Mouse (Mus musculus) liver, embryonic 11.5 days (tissue): ENCODE measurements at regions not wholly inside any gene's neighbourhood (a gene's known extent, or its start where the extent isn't known, plus 50 kb on each side); places are given as distances from the start of the nearest gene placed in this dataset.

Experiments
- ATAC-seq: fragments of 200-750 bp; cut with Nextera tagmentation; replicated peaks from 2 replicates; pipeline ENCODE4 v1.8.0; 2017; ENCODE audit warnings: moderate number of reproducible peaks, mild to moderate bottlenecking, moderate TSS enrichment, moderate library complexity; ENCODE audit not compliant: low FRiP score
- DNase-seq: peaks from one replicate; pipeline ENCODE4 v3.0.0-alpha.2; 2017; ENCODE audit warnings: low spot score
- H3K27ac ChIP-seq: fragments of 300-500 bp; sonication (generic); 2 replicates; pipeline ENCODE4 v1.5.1; 2014; ENCODE audit warnings: mild to moderate bottlenecking, low read depth, low read length, control low read depth
- H3K27me3 ChIP-seq: fragments of 300-500 bp; sonication (generic); replicated peaks from 2 replicates; pipeline ENCODE4 v1.6.1; 2014; ENCODE audit warnings: low read length, mixed read lengths; ENCODE audit not compliant: control insufficient read depth, insufficient read depth
- H3K36me3 ChIP-seq: fragments of 300-500 bp; sonication (generic); 2 replicates; pipeline ENCODE4 v1.6.1; 2014; ENCODE audit warnings: mild to moderate bottlenecking, low read length, moderate library complexity, mixed read lengths; ENCODE audit not compliant: control insufficient read depth, insufficient read depth
- H3K4me1 ChIP-seq: fragments of 300-500 bp; sonication (generic); replicated peaks from 2 replicates; pipeline ENCODE4 v1.6.1; 2014; ENCODE audit warnings: low read length, mixed read lengths; ENCODE audit not compliant: control insufficient read depth, insufficient read depth
- H3K4me2 ChIP-seq: fragments of 300-500 bp; sonication (generic); 2 replicates; pipeline ENCODE4 v1.6.1; 2014; ENCODE audit warnings: mild to moderate bottlenecking, control low read depth, moderate library complexity
- H3K4me3 ChIP-seq: fragments of 300-500 bp; sonication (generic); 2 replicates; pipeline ENCODE4 v1.5.1; 2014; ENCODE audit warnings: low read depth, low read length, control low read depth
- H3K9ac ChIP-seq: fragments of 300-500 bp; sonication (generic); 2 replicates; pipeline ENCODE4 v1.6.1; 2014; ENCODE audit warnings: low read depth, low read length, control low read depth
- H3K9me3 ChIP-seq: fragments of 300-500 bp; sonication (generic); 2 replicates; pipeline ENCODE4 v1.6.1; 2016; ENCODE audit warnings: low read length, inconsistent platforms, mixed read lengths; ENCODE audit not compliant: control insufficient read depth
- WGBS: fragments of 180-500 bp; shearing (Covaris S2); extraction: QIAGEN DNeasy Blood & Tissue Kit; methylation state at CpG from one replicate; pipeline ENCODE4 v1.1.7; 2014; 5-methylcytosine and 5-hydroxymethylcytosine counted together

GRCm38 (mm10) chr2:50635896-50636295 is 339.3 kb upstream of the Mmadhc start:
- 82% methylated on average over 2 of the region's 2 CpGs for WGBS

DNA sequence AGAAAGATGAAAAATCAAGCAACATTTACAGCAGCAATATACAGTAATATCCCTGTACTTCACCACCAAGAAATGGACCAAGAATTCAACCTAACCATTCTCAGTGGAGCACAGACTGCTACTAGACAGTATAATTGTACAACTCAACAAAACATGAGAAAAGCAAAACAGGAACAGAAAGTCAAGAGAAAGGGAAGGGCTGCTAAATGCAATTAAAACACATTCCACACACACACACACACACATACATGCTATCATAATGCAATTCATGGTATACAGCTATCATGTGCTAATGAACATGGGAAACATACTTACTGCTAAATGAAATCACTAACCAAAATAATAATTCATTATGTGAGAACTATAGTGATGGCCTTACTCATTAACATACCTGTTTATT is 335.2 kb upstream of the Mmadhc start:
- no peak for DNase-seq
- H3K4me1 ChIP-seq: no peaks in the 10 kb centered on the region
- H3K4me2 ChIP-seq: no peak overlapping the region
- H3K27me3 ChIP-seq: no peaks in the 10 kb centered on the region
- no peaks in the 10 kb centered on the region for H3K9me3 ChIP-seq
- no peak overlapping the region for H3K4me3 ChIP-seq
- ATAC-seq: no peak
- H3K36me3 ChIP-seq: no peaks in the 10 kb centered on the region
- H3K27ac ChIP-seq: no peak overlapping the region
- no peak overlapping the region for H3K9ac ChIP-seq

More at GRCm38 (mm10) chr2:50635896-50636295, 339.3 kb upstream of the Mmadhc start:
- Histone ChIP-seq H3K4me1 (no peaks in the 10 kb centered on the region), H3K27ac (no peak overlapping the region), H3K4me2 (no peak overlapping the region), H3K36me3 (no peaks in the 10 kb centered on the region), H3K4me3 (no peak overlapping the region), H3K9me3 (no peaks in the 10 kb centered on the region), H3K9ac (no peak overlapping the region), H3K27me3 (no peaks in the 10 kb centered on the region)
- ATAC-seq (no peak), DNase-seq (no peak)

DNA sequence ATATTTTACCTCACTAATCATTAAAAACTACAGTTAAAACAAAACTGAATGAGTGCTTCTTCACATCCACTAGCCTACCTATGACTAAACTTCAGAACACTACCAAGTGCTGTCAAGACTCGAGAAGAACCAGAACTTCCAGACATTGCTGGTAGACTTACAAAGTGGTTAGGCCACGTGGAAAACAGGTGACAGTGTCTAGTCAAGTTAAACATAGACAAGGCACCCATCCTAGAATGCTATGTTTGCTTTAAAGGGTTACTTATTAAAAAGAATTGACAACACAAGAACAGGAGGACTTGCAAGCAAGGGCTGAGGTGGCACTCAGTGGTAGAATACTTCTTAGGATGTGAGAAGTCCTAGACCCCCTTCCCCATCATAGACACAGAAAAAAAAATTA is 330.9 kb upstream of the Mmadhc start:
- no peak overlapping the region for H3K9ac ChIP-seq
- H3K27me3 ChIP-seq: no peaks in the 10 kb centered on the region
- no peak overlapping the region for H3K4me2 ChIP-seq
- 0 out of 2 replicates have a peak, but pooled peaks cover 2% of the 10 kb centered on the region for H3K4me1 ChIP-seq
- no peak for DNase-seq
- no peaks in the 10 kb centered on the region for H3K9me3 ChIP-seq
- no peak overlapping the region for H3K4me3 ChIP-seq
- no peak for ATAC-seq
- 61% methylated on average over 2 of the region's 2 CpGs for WGBS
- no peak overlapping the region for H3K27ac ChIP-seq
- H3K36me3 ChIP-seq: no peaks in the 10 kb centered on the region

DNA sequence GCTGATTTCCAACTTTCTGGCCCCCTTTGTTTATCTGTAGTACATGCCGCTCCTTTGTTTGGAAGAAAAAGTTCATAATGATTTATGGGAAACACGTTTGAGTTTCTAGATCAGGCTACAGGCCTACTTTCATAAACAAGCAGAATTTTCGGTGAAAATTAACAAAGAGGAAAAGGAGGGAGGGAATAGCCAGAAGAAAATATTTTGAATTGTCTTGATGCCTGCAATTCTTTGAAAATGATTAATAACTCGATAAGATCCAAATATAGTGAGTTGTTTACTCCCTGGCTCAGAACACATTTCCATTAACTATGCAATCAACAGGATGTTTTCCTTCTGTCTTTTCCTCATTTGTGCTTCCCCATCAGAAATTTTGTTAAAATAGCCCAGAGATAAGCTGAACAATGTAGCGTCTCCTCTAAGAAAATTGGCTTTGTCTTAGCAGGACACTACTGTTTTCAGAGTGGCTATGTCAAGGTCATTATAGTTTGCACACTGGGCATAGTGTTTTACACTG is 328.7 kb upstream of the Mmadhc start:
- Histone ChIP-seq H3K4me3 (no peak overlapping the region), H3K9me3 (no peaks in the 10 kb centered on the region), H3K9ac (no peak overlapping the region), H3K4me2 (no peak overlapping the region), H3K27ac (no peak overlapping the region), H3K27me3 (no peaks in the 10 kb centered on the region), H3K4me1 (0 out of 2 replicates have a peak, but pooled peaks cover 2% of the 10 kb centered on the region), H3K36me3 (no peaks in the 10 kb centered on the region)
- WGBS: 61% methylated on average over 5 of the region's 5 CpGs
- DNase-seq (no peak), ATAC-seq (no peak)

GRCm38 (mm10) chr2:50609086-50609485 is 312.5 kb upstream of the Mmadhc start:
- Histone ChIP-seq H3K4me1 (no peaks in the 10 kb centered on the region), H3K9me3 (no peaks in the 10 kb centered on the region), H3K36me3 (no peaks in the 10 kb centered on the region), H3K4me3 (no peak overlapping the region), H3K9ac (no peak overlapping the region), H3K27ac (no peak overlapping the region), H3K27me3 (no peaks in the 10 kb centered on the region), H3K4me2 (no peak overlapping the region)
- ATAC-seq: no peak
- 50% methylated on average over 1 of the region's 1 CpGs for WGBS
- DNase-seq: no peak

- DNase-seq (no peak), ATAC-seq (no peak)
- Histone ChIP-seq H3K4me3 (no peak overlapping the region), H3K27me3 (no peaks in the 10 kb centered on the region), H3K9ac (no peak overlapping the region), H3K9me3 (no peaks in the 10 kb centered on the region), H3K27ac (no peak overlapping the region), H3K4me1 (no peaks in the 10 kb centered on the region), H3K36me3 (no peaks in the 10 kb centered on the region), H3K4me2 (no peak overlapping the region)
- WGBS: 58% methylated on average over 6 of the region's 6 CpGs
Observed at GRCm38 (mm10) chr2:50589195-50589594, 292.6 kb upstream of the Mmadhc start.

- Histone ChIP-seq H3K36me3 (no peaks in the 10 kb centered on the region), H3K9me3 (no peaks in the 10 kb centered on the region), H3K9ac (no peak overlapping the region), H3K4me3 (no peak overlapping the region), H3K27ac (no peak overlapping the region), H3K4me2 (no peak overlapping the region), H3K4me1 (no peaks in the 10 kb centered on the region), H3K27me3 (no peaks in the 10 kb centered on the region)
- DNase-seq (no peak), ATAC-seq (no peak)
- WGBS: 72% methylated on average over 6 of the region's 6 CpGs
Observed at GRCm38 (mm10) chr2:50588652-50589051, 292.1 kb upstream of the Mmadhc start.

DNA sequence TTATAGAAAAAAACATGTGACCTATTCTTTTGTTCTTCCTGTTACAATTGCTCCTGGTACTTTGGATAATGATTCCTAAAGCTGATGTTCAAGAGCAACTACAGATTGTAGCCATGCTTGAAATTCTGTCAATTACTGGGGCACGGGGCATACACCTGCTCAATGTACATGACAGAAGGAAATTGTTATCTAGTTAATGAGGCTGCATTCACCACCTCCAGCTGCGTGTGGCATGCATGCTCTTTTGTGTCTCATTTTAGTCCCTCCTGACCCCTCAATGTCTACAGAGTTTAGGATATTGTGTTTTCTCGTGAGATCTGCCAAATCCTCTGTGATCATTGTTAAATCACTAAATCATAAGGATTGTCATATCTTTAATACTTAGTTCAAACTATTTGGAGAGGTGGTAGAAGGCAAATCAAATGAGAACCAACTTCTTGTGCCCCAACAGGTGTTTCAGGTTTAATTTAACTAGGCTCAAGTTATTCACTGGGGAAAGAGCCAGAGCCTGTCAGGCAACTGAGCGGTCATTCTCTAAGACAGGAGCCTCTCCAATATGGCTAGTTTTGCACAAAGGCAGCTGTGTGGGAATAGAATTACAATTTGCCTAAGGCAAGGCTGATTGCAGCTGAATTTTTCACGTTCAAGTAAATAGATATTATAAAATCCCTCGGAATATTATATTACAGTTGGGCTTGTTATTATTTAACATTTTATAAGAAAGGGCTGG is 289.9 kb upstream of the Mmadhc start:
- Histone ChIP-seq H3K4me3 (no peak overlapping the region), H3K4me2 (no peak overlapping the region), H3K27me3 (no peaks in the 10 kb centered on the region), H3K4me1 (no peaks in the 10 kb centered on the region), H3K9me3 (no peaks in the 10 kb centered on the region), H3K27ac (no peak overlapping the region), H3K9ac (no peak overlapping the region), H3K36me3 (no peaks in the 10 kb centered on the region)
- ATAC-seq (no peak), DNase-seq (no peak)
- 71% methylated on average over 6 of the region's 6 CpGs for WGBS

DNA sequence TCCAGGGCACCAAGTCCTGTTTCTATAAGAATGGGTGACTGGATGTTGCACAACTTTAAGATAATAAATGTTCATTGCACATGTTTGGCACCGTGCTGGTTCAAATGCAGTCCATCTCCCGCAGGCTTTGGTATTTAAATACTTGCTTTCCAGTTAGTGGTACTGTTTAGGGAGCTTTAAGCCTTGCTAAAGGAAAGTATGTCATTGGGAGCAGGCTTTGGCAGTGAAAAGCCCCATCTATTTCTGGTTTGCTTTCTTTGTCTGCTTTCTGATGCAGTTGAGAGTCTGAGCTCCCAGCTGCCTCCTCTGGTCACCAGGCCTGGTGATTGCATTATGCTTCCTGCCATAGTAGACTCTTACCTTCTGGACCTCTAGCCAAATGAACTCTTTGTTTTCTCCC is 283.0 kb upstream of the Mmadhc start:
- H3K9me3 ChIP-seq: no peaks in the 10 kb centered on the region
- H3K27me3 ChIP-seq: no peaks in the 10 kb centered on the region
- no peak for DNase-seq
- H3K27ac ChIP-seq: no peak overlapping the region
- ATAC-seq: no peak
- no peak overlapping the region for H3K4me3 ChIP-seq
- no peaks in the 10 kb centered on the region for H3K36me3 ChIP-seq
- no peak overlapping the region for H3K4me2 ChIP-seq
- no peak overlapping the region for H3K9ac ChIP-seq
- WGBS: 73% methylated on average over 2 of the region's 2 CpGs
- H3K4me1 ChIP-seq: no peaks in the 10 kb centered on the region
